Comparison of ENCODE assay signal across 20 mouse cellular contexts in genomic region chr1:106613371-106613770, GRCm38 (mm10).
A peak's percentile ranks its signal among the peaks of the same experiment; 100 is the strongest.
DNase-seq lines count a peak whose midpoint lies in the region; ATAC-seq and TF ChIP-seq lines count a peak whose summit lies in the region.
"Had no signal": no experiment of that assay in that cellular context is flagged by ENCODE, and none has a peak within 500 bp of the region (broad histone marks: within the 10 kb centered on the region; RNA-seq: fewer than 3 reads in every experiment).

No protein-coding gene starts in this region.

- no peak for ATAC-seq in forebrain, postnatal 0 days
- ATAC-seq in forebrain, embryonic 15.5 days (replicated peaks), result no peak
- ATAC-seq in lung, postnatal 0 days, result no peak

- H3K4me3 ChIP-seq in forebrain, postnatal 0 days (ENCODE audit: low read depth, low read length), result no peak overlapping the region
- no peak overlapping the region for H3K4me3 ChIP-seq in forebrain, embryonic 15.5 days
- no peak overlapping the region for H3K4me3 ChIP-seq in lung, postnatal 0 days (ENCODE audit: low read depth, low read length)
- H3K4me3 ChIP-seq in ES-Bruce4 (ENCODE audit: low read depth, low read length), result no peak overlapping the region
- H3K4me3 ChIP-seq: forebrain, embryonic 12.5 days; hindbrain, embryonic 10.5 days; midbrain, embryonic 12.5 days; neural tube, embryonic 13.5 days; stomach, embryonic 15.5 days had no signal

- no peak for DNase-seq in forebrain, postnatal 0 days
- DNase-seq in lung, postnatal 0 days (ENCODE audit: low spot score), result no peak
- DNase-seq in lung, postnatal 25 days (ENCODE audit: low spot score), result no peak
- DNase-seq in naive thymus-derived CD4-positive, alpha-beta T cell, adult 2 months (ENCODE audit: low read depth), result peak; percentile 66
- no peak for DNase-seq in cerebellum, adult 9-10 months
- DNase-seq in neural tube, embryonic 10.5 days (ENCODE audit: extremely low spot score, low spot score), result no peak
- DNase-seq: adrenal gland, adult 2 months; cerebellum, adult 8-10 months; gastrocnemius, postnatal 14 days; kidney, adult 9 months; liver; lung, adult 18-20 months; lung, postnatal 36 days had no signal

- H3K4me2 ChIP-seq in forebrain, postnatal 0 days (ENCODE audit: low read depth), result no peak overlapping the region
- no peak overlapping the region for H3K4me2 ChIP-seq in forebrain, embryonic 15.5 days (replicated peaks)
- H3K4me2 ChIP-seq in lung, postnatal 0 days (replicated peaks; ENCODE audit: low read depth, low read length), result no peak overlapping the region
- H3K4me2 ChIP-seq: forebrain, embryonic 12.5 days; midbrain, embryonic 12.5 days; neural tube, embryonic 13.5 days; stomach, embryonic 15.5 days had no signal

- no peak for TF ChIP-seq POLR2A in ES-Bruce4 (IDR thresholded peaks at IDR 0.05; ENCODE audit: insufficient read depth, low read length)

- 85% methylated on average over 5 of the region's 5 CpGs for WGBS in forebrain, postnatal 0 days
- 90% methylated on average over 5 of the region's 5 CpGs for WGBS in forebrain, embryonic 15.5 days
- WGBS in lung, postnatal 0 days, result 83% methylated on average over 5 of the region's 5 CpGs

- peak; percentile 6; the same call in 1 of the 2 replicates for TF ChIP-seq CTCF in forebrain, postnatal 0 days (IDR thresholded peaks at IDR 0.05; ENCODE audit: low read depth)
- TF ChIP-seq CTCF in lung, postnatal 0 days (IDR thresholded peaks at IDR 0.05), result peak; percentile 21; the same call in 1 of the 2 replicates
- peak; percentile 9 for TF ChIP-seq CTCF in ES-Bruce4 (IDR thresholded peaks at IDR 0.05; ENCODE audit: low read depth, low read length)

- TF ChIP-seq EP300 in lung, postnatal 0 days (IDR thresholded peaks at IDR 0.05), result no peak
- no peak for TF ChIP-seq EP300 in ES-Bruce4 (IDR thresholded peaks at IDR 0.05; ENCODE audit: insufficient read depth, low read depth, low read length)

- no peak overlapping the region for H3K27ac ChIP-seq in forebrain, postnatal 0 days (ENCODE audit: low read depth, low read length)
- H3K27ac ChIP-seq in forebrain, embryonic 15.5 days (replicated peaks), result no peak overlapping the region
- H3K27ac ChIP-seq in lung, postnatal 0 days (ENCODE audit: low read length), result no peak overlapping the region
- H3K27ac ChIP-seq in ES-Bruce4 (ENCODE audit: insufficient read depth, low read length), result no peak overlapping the region
- H3K27ac ChIP-seq: forebrain, embryonic 12.5 days; hindbrain, embryonic 10.5 days; midbrain, embryonic 12.5 days; neural tube, embryonic 13.5 days; stomach, embryonic 15.5 days had no signal

- no peaks in the 10 kb centered on the region for H3K4me1 ChIP-seq in forebrain, postnatal 0 days (ENCODE audit: insufficient read depth)
- H3K4me1 ChIP-seq in forebrain, embryonic 15.5 days, result no peaks in the 10 kb centered on the region
- no peaks in the 10 kb centered on the region for H3K4me1 ChIP-seq in lung, postnatal 0 days (ENCODE audit: insufficient read depth, low read depth, low read length)
- no peaks in the 10 kb centered on the region for H3K4me1 ChIP-seq in ES-Bruce4 (ENCODE audit: control insufficient read depth, insufficient read depth, low read length)
- H3K4me1 ChIP-seq: forebrain, embryonic 12.5 days; midbrain, embryonic 12.5 days had no signal

- no peak overlapping the region for H3K9ac ChIP-seq in forebrain, postnatal 0 days
- H3K9ac ChIP-seq in forebrain, embryonic 15.5 days (replicated peaks), result no peak overlapping the region
- no peak overlapping the region for H3K9ac ChIP-seq in lung, postnatal 0 days (replicated peaks; ENCODE audit: low read depth)
- H3K9ac ChIP-seq in ES-Bruce4 (ENCODE audit: low read depth, poor library complexity, severe bottlenecking), result no peak overlapping the region
- H3K9ac ChIP-seq: forebrain, embryonic 12.5 days; midbrain, embryonic 12.5 days; neural tube, embryonic 13.5 days; stomach, embryonic 15.5 days had no signal

- H3K27me3 ChIP-seq in forebrain, postnatal 0 days (ENCODE audit: insufficient read depth, low read length), result no peaks in the 10 kb centered on the region
- H3K27me3 ChIP-seq in forebrain, embryonic 15.5 days, result no peaks in the 10 kb centered on the region
- H3K27me3 ChIP-seq in lung, postnatal 0 days (replicated peaks; ENCODE audit: insufficient read depth, low read length), result no peaks in the 10 kb centered on the region
- H3K27me3 ChIP-seq in ES-Bruce4 (ENCODE audit: control insufficient read depth, insufficient read depth, low read length, poor library complexity, severe bottlenecking), result no peaks in the 10 kb centered on the region
- H3K27me3 ChIP-seq: forebrain, embryonic 12.5 days; midbrain, embryonic 12.5 days; neural tube, embryonic 13.5 days; stomach, embryonic 15.5 days had no signal

- no peaks in the 10 kb centered on the region for H3K36me3 ChIP-seq in forebrain, postnatal 0 days (ENCODE audit: insufficient read depth)
- no peaks in the 10 kb centered on the region for H3K36me3 ChIP-seq in forebrain, embryonic 15.5 days
- no peaks in the 10 kb centered on the region for H3K36me3 ChIP-seq in lung, postnatal 0 days (ENCODE audit: insufficient read depth, low read length)
- H3K36me3 ChIP-seq in ES-Bruce4 (ENCODE audit: control insufficient read depth, insufficient read depth, low read length, poor library complexity, severe bottlenecking), result no peaks in the 10 kb centered on the region
- H3K36me3 ChIP-seq: forebrain, embryonic 12.5 days; hindbrain, embryonic 10.5 days; midbrain, embryonic 12.5 days; neural tube, embryonic 13.5 days; stomach, embryonic 15.5 days had no signal

- H3K9me3 ChIP-seq in forebrain, postnatal 0 days (ENCODE audit: low read length), result no peaks in the 10 kb centered on the region
- no peaks in the 10 kb centered on the region for H3K9me3 ChIP-seq in forebrain, embryonic 15.5 days
- H3K9me3 ChIP-seq in lung, postnatal 0 days (ENCODE audit: low read length), result no peaks in the 10 kb centered on the region
- no peaks in the 10 kb centered on the region for H3K9me3 ChIP-seq in ES-Bruce4 (replicated peaks; ENCODE audit: control insufficient read depth, insufficient read depth, low read length, poor library complexity, severe bottlenecking)
- H3K9me3 ChIP-seq: forebrain, embryonic 12.5 days; hindbrain, embryonic 10.5 days; midbrain, embryonic 12.5 days; neural tube, embryonic 13.5 days; stomach, embryonic 15.5 days had no signal
